In the genomic region with DNA sequence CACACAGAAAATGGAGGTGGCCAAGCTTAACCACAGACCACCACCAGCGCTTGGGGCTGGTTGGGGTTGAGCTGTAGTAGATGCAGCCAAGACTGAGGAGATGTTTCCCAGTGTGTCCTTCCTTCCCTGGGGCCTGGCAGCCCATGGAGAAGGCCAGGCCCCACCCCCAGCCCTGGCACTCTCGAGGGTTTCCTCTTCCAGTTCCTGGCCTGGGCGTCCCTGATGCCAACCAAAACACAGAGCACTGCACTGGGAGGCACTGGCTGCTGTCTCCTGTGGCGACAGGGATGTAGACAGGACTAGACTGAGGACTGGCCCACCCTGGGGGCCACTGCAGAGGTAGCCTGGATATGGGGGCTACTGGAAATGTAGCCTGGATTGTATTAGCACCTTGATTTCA, we compare ENCODE assay signal across 13 mouse cellular contexts. TPM values are rescaled to one million over a fixed set of nuclear protein-coding genes. Genes with fewer than 3 reads are reported as not detected.
A peak's percentile ranks its signal among the peaks of the same experiment; 100 is the strongest.
DNase-seq lines count a peak whose midpoint lies in the region; ATAC-seq and TF ChIP-seq lines count a peak whose summit lies in the region.
"Had no signal": no experiment of that assay in that cellular context is flagged by ENCODE, and none has a peak within 500 bp of the region (broad histone marks: within the 10 kb centered on the region; RNA-seq: fewer than 3 reads in every experiment).

No protein-coding gene starts in this region.

- H3K4me3 ChIP-seq in forebrain, postnatal 0 days (ENCODE audit: low read depth, low read length): no peak overlapping the region
- no peak overlapping the region for H3K4me3 ChIP-seq in forebrain, embryonic 13.5 days
- H3K4me3 ChIP-seq: erythroblast, embryonic 14.5 days had no signal

- H3K9ac ChIP-seq in forebrain, postnatal 0 days: no peak overlapping the region
- H3K9ac ChIP-seq in forebrain, embryonic 13.5 days: no peak overlapping the region
- H3K9ac ChIP-seq: liver, embryonic 14.5 days had no signal

- no peak overlapping the region for H3K4me2 ChIP-seq in forebrain, postnatal 0 days (ENCODE audit: low read depth)
- no peak overlapping the region for H3K4me2 ChIP-seq in forebrain, embryonic 13.5 days

- H3K27me3 ChIP-seq in forebrain, postnatal 0 days (ENCODE audit: insufficient read depth, low read length): no peaks in the 10 kb centered on the region
- H3K27me3 ChIP-seq in forebrain, embryonic 13.5 days: no peaks in the 10 kb centered on the region

- ATAC-seq in forebrain, postnatal 0 days: peak; percentile 34; the same call in 1 of the 2 replicates
- no peak for ATAC-seq in forebrain, embryonic 13.5 days
- no peak for ATAC-seq in megakaryocyte, adult 5-6 weeks (ENCODE audit: poor library complexity, severe bottlenecking)
- ATAC-seq: CD4-positive, CD25-positive, alpha-beta regulatory T cell, adult 4 months; midbrain, embryonic 16.5 days had no signal

- H3K4me1 ChIP-seq in forebrain, postnatal 0 days (ENCODE audit: insufficient read depth): no peaks in the 10 kb centered on the region
- H3K4me1 ChIP-seq in forebrain, embryonic 13.5 days: 0 out of 2 replicates have a peak, but pooled peaks cover 4% of the 10 kb centered on the region

- H3K9me3 ChIP-seq in forebrain, postnatal 0 days (ENCODE audit: low read length): no peaks in the 10 kb centered on the region
- H3K9me3 ChIP-seq in forebrain, embryonic 13.5 days (replicated peaks): no peaks in the 10 kb centered on the region

- H3K27ac ChIP-seq in forebrain, postnatal 0 days (ENCODE audit: low read depth, low read length): no peak overlapping the region
- no peak overlapping the region for H3K27ac ChIP-seq in forebrain, embryonic 13.5 days
- H3K27ac ChIP-seq: liver, embryonic 14.5 days had no signal

- peaks cover 20% of the 10 kb centered on the region for H3K36me3 ChIP-seq in forebrain, postnatal 0 days (ENCODE audit: insufficient read depth)
- peaks cover 9% of the 10 kb centered on the region; the same call in 1 of the 2 replicates for H3K36me3 ChIP-seq in forebrain, embryonic 13.5 days (ENCODE audit: poor library complexity, severe bottlenecking)

- TF ChIP-seq CTCF in forebrain, postnatal 0 days (IDR thresholded peaks at IDR 0.05; ENCODE audit: low read depth): no peak

- whole genome bisulfite sequencing in forebrain, postnatal 0 days: 66% methylated on average over 4 of the region's 4 CpGs
- 83% methylated on average over 4 of the region's 4 CpGs for WGBS in forebrain, embryonic 13.5 days

- no peak for DNase-seq in forebrain, postnatal 0 days
- peak; percentile 50 to 60 for DNase-seq in right cerebral cortex, postnatal 10 days (ENCODE audit: low spot score in 2 of 2)
- no peak for DNase-seq in right cerebral cortex, adult 18-20 months
- DNase-seq in heart, postnatal 25 days (ENCODE audit: low spot score): peak; percentile 24
- DNase-seq in spleen, postnatal 36 days (ENCODE audit: low spot score in 2 of 2): no peak
- DNase-seq in right cerebral cortex, adult 2 months (ENCODE audit: low spot score in 2 of 2): no peak
- DNase-seq: thymus, postnatal 14 days had no signal

- intact Hi-C loops in heart, postnatal 25 days (cut with DNase I): no loop called here

RNA-seq across cellular contexts. Expression of a gene that starts 33.8 kb away (rescaled TPM):
- total RNA-seq in forebrain, postnatal 0 days (2014; rRNA removed): 36.2 and 41.2 TPM in 2 replicates
- polyA plus RNA-seq in forebrain, postnatal 0 days (2015; fragmentation: Nextera tagmentation; extraction: Ambion mirVana): 30.9 and 38.2 TPM in 2 replicates
- polyA plus RNA-seq in forebrain, embryonic 13.5 days (2015; fragmentation: Nextera tagmentation; extraction: Ambion mirVana): 28.1 and 32.8 TPM in 2 replicates
- total RNA-seq in heart, postnatal 25 days (2021): 10 to 100 TPM; 20.1 to 24.1 TPM
- 0.96 and 3.5 TPM in 2 replicates for total RNA-seq in megakaryocyte, adult 5-6 weeks (2015)
- total RNA-seq in megakaryocyte, adult 5-6 weeks (2017): 0.70 and 1.0 TPM in 2 replicates

RNA-seq across cellular contexts. Expression of a gene that starts 50.8 kb away (rescaled TPM):
- total RNA-seq in forebrain, postnatal 0 days (2014; rRNA removed): 3.8 and 4.5 TPM in 2 replicates
- polyA plus RNA-seq in forebrain, postnatal 0 days (2015; fragmentation: Nextera tagmentation; extraction: Ambion mirVana): 3.1 and 3.4 TPM in 2 replicates
- polyA plus RNA-seq in forebrain, embryonic 13.5 days (2015; fragmentation: Nextera tagmentation; extraction: Ambion mirVana): 2.3 and 2.5 TPM in 2 replicates
- not detected for total RNA-seq in heart, postnatal 25 days (2021)
- 1.0 and 1.1 TPM in 2 replicates for total RNA-seq in megakaryocyte, adult 5-6 weeks (2015)
- not detected in 2 replicates for total RNA-seq in megakaryocyte, adult 5-6 weeks (2017)
- polyA plus RNA-seq: CD4-positive, CD25-positive, alpha-beta regulatory T cell, adult 4 months; erythroblast, embryonic 14.5 days had no signal

Comparison
In these comparisons a context has a peak if more than half of its experiments do, and no peak if none do; other contexts are left out.
1. DNase-seq: peak in right cerebral cortex, postnatal 10 days (2 of 2) and heart, postnatal 25 days (single experiment); none in forebrain, postnatal 0 days (single experiment), right cerebral cortex, adult 18-20 months (single experiment), spleen, postnatal 36 days (0 of 2) and right cerebral cortex, adult 2 months (0 of 2).